Mouse (Mus musculus): ENCODE measurements at regions not wholly inside any gene's neighbourhood (a gene's known extent, or its start where the extent isn't known, plus 50 kb on each side); places are given as distances from the start of the nearest gene placed in this dataset.
A peak's percentile ranks its signal among the peaks of the same experiment; 100 is the strongest.

DNA sequence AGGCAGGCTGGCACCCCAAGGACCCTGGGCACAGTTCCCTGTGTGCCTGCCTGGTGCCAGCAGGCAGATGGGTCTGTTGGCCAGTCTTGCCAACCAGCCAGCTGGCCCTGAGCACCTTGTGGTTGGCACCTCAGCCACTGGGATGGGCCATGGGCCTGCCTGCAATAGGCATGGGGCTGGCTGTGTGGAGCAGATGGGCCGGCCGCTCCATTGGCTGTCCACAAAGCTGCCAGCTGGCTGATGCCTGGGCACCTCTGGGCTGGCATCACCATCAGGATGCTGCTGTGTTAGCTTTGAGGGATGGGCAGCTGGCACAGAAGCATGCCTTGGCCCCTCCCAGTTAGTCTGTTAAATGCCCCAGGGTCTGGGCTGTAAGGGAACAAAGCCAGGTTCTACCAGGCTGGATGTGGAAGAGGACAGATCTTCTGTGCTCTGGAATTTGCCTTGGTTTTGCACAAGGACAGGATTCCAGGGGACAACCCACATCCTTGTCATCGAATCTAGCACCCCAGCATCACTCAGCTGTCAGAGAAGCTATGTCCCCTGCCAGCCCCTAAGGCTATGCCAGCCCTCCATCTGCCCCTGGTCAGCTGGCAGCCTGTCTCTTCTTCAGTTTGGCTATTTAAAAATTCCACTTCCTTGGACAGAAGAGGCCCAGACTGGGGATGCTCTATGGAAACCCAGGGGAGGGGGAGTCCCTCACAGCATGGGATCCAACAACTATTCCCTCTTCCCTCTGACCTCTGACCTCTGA lies 201.8 kb downstream of the Gm26897 start:
- DNase-seq (ENCODE audit: low spot score in 2 of 2), result no peak
- intact Hi-C loops (cut with DNase I), result no loop called here

GRCm38 (mm10) chr5:111941831-111942230 lies 208.1 kb downstream of the Gm26897 start:
- intact Hi-C loops (cut with DNase I), result no loop called here
- no peak for DNase-seq (ENCODE audit: low spot score in 2 of 2)

DNA sequence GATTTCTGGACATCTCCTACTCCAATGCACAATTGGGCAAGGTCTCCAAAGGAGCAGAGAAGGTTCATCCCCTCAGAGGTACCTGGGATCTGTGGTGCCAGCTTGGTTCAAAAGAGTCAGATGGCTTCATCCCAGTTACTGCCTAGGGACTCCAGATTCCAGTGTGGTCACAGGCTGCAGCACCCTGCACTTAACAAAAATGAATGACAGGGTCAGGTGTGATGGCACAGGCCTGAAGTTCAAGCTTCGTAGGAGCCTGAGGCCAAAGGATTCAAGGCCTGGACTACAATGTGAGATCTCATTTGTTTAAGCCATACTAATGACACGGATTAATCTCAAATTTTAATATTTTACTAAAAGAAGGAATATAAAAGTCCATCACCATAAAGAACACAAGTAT lies 209.1 kb downstream of the Gm26897 start:
- intact Hi-C loops (cut with DNase I), result no loop called here
- DNase-seq (ENCODE audit: low spot score in 2 of 2), result no peak

DNA sequence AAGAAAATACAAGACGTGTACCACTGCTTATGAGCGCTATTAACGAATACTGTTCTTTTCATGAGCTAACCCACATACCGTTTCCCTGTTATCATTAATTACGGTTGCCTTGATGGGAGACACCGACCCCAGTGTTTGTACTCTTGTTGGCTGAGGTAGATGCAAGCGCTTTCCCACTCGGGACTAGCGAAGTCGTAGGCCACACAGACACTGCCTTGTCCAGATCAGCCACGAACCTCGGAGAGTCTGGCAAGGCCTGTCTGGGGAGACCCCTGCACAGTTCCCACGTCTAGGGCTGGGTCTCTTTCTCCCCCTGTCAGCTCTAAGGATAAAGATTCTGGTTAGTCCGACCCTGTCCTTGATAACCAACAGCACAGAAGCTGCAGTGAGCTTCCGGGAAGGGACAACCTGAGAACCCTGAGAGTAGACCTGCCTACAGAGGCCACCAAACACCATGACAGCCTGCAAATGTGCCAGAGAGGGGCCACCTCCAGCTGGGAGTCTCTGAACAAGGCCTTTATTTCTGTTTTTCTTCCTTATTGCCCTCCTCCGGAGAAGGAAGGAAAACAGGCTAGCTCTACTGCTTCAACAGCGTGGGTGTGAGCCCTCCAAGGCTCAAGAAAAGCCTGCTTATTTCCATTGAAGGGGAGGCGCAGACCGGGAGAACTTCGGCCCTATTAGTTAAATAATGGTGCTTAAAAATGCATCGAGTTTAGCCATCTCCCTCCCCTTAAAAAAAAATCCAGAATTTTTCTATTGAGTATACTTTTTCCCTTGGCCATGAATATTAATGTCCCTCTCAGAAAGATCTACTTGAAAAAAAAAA lies 209.8 kb downstream of the Gm26897 start:
- intact Hi-C loops (cut with DNase I), result no loop called here
- no peak for DNase-seq (ENCODE audit: low spot score in 2 of 2)

GRCm38 (mm10) chr5:111944273-111944971 lies 210.7 kb downstream of the Gm26897 start:
- peak in 1 of 2 experiments; percentile 16 for DNase-seq (ENCODE audit: low spot score in 2 of 2)
- intact Hi-C loops (cut with DNase I), result no loop called here

DNA sequence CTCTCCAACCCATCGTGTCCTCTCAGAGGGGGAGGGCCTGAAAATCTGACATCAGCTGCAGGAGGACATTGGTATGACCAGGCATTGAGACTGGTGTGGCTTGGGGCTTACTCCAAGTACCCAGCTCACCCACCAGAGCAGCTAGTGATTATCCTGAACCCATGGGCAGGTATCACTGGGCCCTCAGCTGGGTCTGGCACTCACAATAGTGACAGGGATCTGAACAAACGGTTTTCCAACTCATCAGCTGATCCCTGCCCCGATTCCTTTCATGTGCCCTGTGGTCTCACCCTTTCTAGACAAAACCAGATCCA lies 211.2 kb downstream of the Gm26897 start:
- no peak for DNase-seq (ENCODE audit: low spot score in 2 of 2)
- intact Hi-C loops (cut with DNase I), result no loop called here

DNA sequence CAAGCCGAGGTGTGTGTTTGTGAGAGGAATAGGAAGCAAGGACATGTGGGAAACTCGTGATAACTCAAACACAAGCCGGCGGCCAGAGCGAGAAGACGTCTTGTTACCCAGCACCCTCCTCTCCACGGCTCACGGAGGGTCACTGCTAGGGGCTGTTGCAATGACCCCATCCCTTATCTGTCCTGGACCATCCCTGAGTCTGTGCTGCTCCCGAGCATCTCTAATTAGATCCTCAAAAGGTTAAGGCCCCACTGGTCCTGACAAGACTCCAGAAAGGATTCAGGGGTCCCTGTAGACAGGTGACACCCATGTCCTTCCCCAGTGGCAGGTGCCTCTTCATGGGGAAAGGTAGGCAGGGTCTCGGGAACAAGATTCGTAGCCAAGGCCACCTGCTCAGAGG lies 212.6 kb downstream of the Gm26897 start:
- DNase-seq (ENCODE audit: low spot score in 2 of 2), result no peak
- intact Hi-C loops (cut with DNase I), result no loop called here

DNA sequence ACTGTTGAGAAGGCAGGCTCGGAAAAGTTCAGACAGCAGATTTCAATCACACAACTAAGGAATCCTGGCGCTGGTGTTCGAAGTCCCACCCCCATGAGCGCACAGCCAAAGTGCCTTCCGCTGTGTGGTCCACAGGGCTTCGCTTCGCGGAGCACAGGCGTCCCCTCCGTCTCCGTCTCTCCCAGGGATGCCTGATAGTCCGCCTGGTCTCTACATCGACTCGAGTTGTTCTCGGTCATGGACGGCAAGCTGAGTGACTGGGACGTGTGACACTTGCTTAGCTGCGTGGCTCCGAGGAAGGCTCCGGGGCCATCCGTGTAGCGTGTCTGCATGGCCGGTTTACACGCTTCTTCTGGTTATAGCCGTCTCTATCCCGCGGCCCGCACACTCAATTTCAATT lies 224.0 kb downstream of the Gm26897 start:
- intact Hi-C loops (cut with DNase I), result no loop called here
- no peak for DNase-seq (ENCODE audit: low spot score in 2 of 2)

DNA sequence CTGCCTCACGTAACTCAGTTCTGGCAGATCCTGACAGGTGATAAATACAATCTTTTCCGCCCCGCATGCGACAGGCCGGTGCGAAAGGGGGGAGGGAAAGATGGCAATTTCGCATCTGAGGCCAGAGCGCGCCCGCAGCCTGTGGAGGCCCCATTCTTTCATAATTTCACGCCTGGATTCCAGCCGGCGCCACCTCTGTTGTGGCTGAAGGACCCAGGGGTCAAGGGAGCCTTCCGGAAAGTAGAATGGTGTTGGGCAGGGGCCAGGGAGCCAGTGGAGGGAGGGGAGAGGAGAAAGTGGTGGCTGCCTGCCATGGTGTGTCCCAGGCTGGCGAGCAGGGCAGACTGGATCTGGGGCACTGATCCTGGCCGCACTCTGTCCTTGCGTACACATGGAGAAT lies 224.5 kb downstream of the Gm26897 start:
- no peak for DNase-seq (ENCODE audit: low spot score in 2 of 2)
- intact Hi-C loops (cut with DNase I), result no loop called here

DNA sequence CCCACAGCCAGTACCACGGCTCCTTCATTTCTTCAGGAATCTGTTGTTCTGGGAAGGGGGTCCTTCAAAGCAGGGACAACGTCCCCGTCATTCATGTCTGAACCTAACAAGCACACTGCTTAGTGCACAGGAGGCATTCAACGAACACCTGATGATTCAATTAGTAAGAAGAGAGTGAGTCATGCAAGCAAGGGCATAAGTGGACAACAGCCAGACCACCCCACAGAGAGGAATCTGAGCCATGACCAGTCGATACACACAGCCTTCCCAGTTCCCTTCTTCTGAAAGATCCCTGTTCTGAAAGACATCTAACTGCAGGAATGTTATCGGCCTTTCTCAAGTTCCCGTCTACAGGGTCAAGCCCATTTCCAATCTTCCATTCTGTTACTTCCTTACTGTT lies 231.6 kb downstream of the Gm26897 start:
- intact Hi-C loops (cut with DNase I), result no loop called here
- DNase-seq (ENCODE audit: low spot score in 2 of 2), result no peak

- no peak for DNase-seq (ENCODE audit: low spot score in 2 of 2)
- intact Hi-C loops (cut with DNase I), result no loop called here
Observed at GRCm38 (mm10) chr5:111968121-111968520, 234.4 kb downstream of the Gm26897 start.

DNA sequence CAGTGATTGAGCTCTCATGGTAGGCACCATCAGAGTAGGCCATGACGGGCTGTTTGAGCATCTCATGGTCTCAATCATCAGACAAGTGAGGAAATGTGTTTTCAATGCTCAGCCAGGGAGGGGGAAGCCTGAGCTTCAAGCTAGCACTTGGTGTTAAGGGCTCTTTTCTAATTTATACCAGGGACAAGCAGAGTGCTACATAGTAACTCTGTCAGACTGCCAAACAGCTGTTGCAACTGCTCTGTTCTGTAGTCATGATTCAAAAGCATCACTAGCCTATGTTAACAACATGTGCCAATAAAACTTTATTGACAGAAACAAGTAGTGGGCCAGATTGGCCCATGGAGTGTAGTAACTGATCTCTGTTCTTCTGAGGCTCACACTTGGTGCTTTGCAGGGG lies 235.0 kb downstream of the Gm26897 start:
- intact Hi-C loops (cut with DNase I), result no loop called here
- DNase-seq (ENCODE audit: low spot score in 2 of 2), result no peak

DNA sequence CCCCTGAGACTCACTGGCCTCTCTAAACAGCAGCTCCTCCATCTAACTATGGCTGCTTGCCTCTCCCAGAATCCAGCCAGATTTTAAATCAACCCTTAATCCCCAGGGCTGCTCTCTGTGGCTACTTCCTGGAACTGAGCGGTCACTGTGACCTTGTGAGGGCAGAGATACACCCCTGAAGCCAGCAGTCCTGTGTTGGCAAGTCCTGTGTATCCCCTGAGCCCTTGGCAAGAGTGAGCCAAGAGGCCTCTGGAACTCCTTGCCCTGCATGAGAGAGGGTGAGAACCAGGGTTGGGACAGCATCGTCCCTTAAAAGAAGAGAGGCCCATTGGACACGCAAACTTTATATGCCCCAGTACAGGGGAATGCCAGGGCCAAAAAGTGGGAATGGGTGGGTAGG lies 237.5 kb downstream of the Gm26897 start:
- intact Hi-C loops (cut with DNase I), result no loop called here

DNA sequence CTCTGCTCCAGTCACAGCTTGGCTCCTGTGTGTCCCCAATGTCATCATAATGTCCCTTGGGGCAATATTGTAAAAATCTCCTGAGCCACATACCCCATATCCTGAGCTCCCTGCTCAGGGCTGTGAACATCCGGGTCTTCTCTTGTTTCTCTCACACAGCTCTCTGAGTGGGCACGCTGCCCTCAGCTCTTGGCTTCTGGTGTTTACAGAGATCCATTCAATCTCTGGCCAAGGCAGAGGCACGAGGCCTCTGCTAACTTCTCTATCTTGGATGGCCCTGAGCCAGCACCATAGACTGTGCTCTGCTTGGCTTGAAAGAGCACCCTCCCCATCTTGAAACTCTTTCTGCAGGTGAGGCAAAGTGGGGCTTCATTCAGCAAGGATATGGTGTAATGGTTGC lies 238.2 kb downstream of the Gm26897 start:
- DNase-seq (ENCODE audit: low spot score in 2 of 2), result no peak
- intact Hi-C loops (cut with DNase I), result no loop called here

More for the DNA sequence above, 237.5 kb downstream of the Gm26897 start:
- DNase-seq (ENCODE audit: low spot score in 2 of 2), result no peak

GRCm38 (mm10) chr5:111975686-111976085 lies 242.0 kb downstream of the Gm26897 start:
- no peak for DNase-seq (ENCODE audit: low spot score in 2 of 2)
- intact Hi-C loops (cut with DNase I), result no loop called here

GRCm38 (mm10) chr5:111979601-111980000 lies 245.9 kb downstream of the Gm26897 start:
- intact Hi-C loops (cut with DNase I), result no loop called here
- DNase-seq (ENCODE audit: low spot score in 2 of 2), result no peak

GRCm38 (mm10) chr5:111982106-111982505 lies 248.4 kb downstream of the Gm26897 start:
- DNase-seq (ENCODE audit: low spot score in 2 of 2), result no peak
- intact Hi-C loops (cut with DNase I), result no loop called here

- intact Hi-C loops (cut with DNase I), result no loop called here
- no peak for DNase-seq (ENCODE audit: low spot score in 2 of 2)
Observed at GRCm38 (mm10) chr5:111985997-111986396, 252.3 kb downstream of the Gm26897 start.

DNA sequence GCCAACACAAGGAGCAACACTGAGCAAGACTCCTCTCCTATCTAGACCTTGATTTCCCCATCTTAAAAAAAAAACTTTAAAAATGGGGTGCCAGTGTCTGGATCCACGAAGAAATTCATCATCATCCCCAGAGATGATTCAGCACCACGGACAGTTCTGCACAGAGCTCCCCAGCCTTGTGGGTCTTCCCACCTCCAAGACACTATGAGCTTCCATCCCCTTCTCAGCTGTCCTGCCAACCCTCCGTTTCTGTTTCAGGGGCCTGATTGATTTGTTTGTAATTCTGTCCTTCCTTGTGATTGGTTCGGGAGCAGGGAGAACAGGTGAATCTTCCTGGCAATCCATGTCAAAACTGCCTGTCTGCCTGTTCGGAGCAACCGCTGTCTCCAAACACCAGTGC lies 253.3 kb downstream of the Gm26897 start:
- intact Hi-C loops (cut with DNase I), result no loop called here
- no peak for DNase-seq (ENCODE audit: low spot score in 2 of 2)

DNA sequence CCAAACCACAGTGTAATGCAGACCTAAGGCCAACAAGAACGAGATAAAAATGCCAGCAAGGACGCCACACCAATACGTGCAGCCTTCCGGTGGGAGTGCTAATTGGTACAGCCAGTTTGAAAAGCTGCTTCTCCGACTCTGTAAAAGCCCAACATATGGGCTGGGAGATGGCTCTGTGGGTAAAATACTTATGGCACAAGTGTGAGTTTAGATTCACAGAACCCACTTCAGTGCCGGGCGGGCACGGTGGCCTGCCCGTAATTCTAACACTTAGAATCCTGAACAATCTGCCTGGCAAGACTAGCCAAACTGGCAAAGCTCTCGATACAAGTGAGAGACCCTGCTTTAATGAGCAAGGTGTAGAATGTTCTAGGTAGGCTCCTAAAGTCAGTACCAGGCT lies 258.1 kb downstream of the Gm26897 start:
- DNase-seq (ENCODE audit: low spot score in 2 of 2), result no peak
- intact Hi-C loops (cut with DNase I), result no loop called here

DNA sequence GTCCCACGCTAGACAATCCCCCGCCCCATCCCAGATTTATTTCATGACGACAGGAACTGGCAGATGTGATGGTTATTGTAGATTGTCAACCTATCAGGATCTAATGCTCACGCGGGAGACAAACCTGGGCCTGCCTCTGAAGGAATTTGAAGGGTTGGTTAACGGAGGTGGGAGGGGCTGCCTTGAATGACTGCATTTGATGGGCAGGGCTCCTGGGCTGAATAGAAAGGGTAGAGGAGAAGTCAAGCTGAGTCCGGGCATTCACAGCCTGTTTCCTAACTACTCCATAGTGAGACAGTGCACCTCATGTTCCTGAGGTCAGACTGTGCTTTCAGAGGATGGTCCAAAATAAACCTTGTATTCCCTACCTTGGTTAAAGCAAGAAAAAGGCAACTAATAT lies 259.1 kb downstream of the Cryba4 start:
- intact Hi-C loops (cut with DNase I), result no loop called here
- DNase-seq (ENCODE audit: low spot score in 2 of 2), result no peak
